Mouse (Mus musculus): Measurements from ENCODE around the gene Prss36. TPM values are rescaled to one million over a fixed set of nuclear protein-coding genes. Genes with fewer than 3 reads are reported as not detected.

The Prss36 gene
- polyA plus RNA-seq, 1 experiment from 2014 or later, result 10.7 TPM

GRCm38 (mm10) chr7:127932273-127933031 is 14.1 kb downstream of the Prss36 start:
- Histone ChIP-seq H3K9me3 (no peaks in the 10 kb centered on the region), H3K4me1 (replicated peaks) (peaks cover 35% of the 10 kb centered on the region), H3K4me3 (replicated peaks) (no peak overlapping the region), H3K27me3 (peaks cover 38% of the 10 kb centered on the region), H3K36me3 (0 out of 2 replicates have a peak, but pooled peaks cover 3% of the 10 kb centered on the region), H3K4me2 (no peak overlapping the region), H3K9ac (replicated peaks) (no peak overlapping the region), H3K27ac (0 out of 2 replicates have a peak overlapping the region, but pooled peaks have one; percentile 25)
- WGBS, result 23% methylated on average over 13 of the region's 13 CpGs
- no peak for ATAC-seq (ENCODE audit: insufficient number of reproducible peaks, insufficient read depth, low FRiP score, low TSS enrichment, low read depth)

- H3K4me2 ChIP-seq, result no peak overlapping the region
- 50% methylated on average over 13 of the region's 13 CpGs for WGBS
These were observed 15.0 kb downstream of the Prss36 start for GRCm38 (mm10) chr7:127931351-127932135.

GRCm38 (mm10) chr7:127930636-127931035 is 15.9 kb downstream of the Prss36 start:
- no peak overlapping the region for H3K9ac ChIP-seq (replicated peaks)
- peaks cover 36% of the 10 kb centered on the region for H3K27me3 ChIP-seq
- 77% methylated on average over 5 of the region's 5 CpGs for WGBS
- H3K36me3 ChIP-seq, result peaks cover 20% of the 10 kb centered on the region
- ATAC-seq (ENCODE audit: insufficient number of reproducible peaks, insufficient read depth, low FRiP score, low TSS enrichment, low read depth), result no peak
- no peak overlapping the region for H3K4me3 ChIP-seq (replicated peaks)
- no peak overlapping the region for H3K27ac ChIP-seq
- no peak overlapping the region for H3K4me2 ChIP-seq
- H3K9me3 ChIP-seq, result no peaks in the 10 kb centered on the region
- peaks cover 28% of the 10 kb centered on the region for H3K4me1 ChIP-seq (replicated peaks)

More at GRCm38 (mm10) chr7:127931351-127932135, 15.0 kb downstream of the Prss36 start:
- Histone ChIP-seq H3K9ac (replicated peaks) (no peak overlapping the region), H3K27me3 (peaks cover 40% of the 10 kb centered on the region), H3K36me3 (peaks cover 11% of the 10 kb centered on the region; the same call in 1 of the 2 replicates), H3K27ac (0 out of 2 replicates have a peak overlapping the region, but pooled peaks have one; percentile 25), H3K4me1 (replicated peaks) (peaks cover 35% of the 10 kb centered on the region), H3K9me3 (no peaks in the 10 kb centered on the region), H3K4me3 (replicated peaks) (no peak overlapping the region)
- ATAC-seq (ENCODE audit: insufficient number of reproducible peaks, insufficient read depth, low FRiP score, low TSS enrichment, low read depth), result no peak

- Histone ChIP-seq H3K9ac (replicated peaks) (peak within 1 kb of the TSS; percentile 50; the same call in 1 of the 2 replicates), H3K27me3 (peaks cover 36% of the 10 kb centered on the region), H3K27ac (no peak within 1 kb of the TSS), H3K4me2 (peak within 1 kb of the TSS; percentile 58), H3K4me1 (replicated peaks) (peaks cover 28% of the 10 kb centered on the region), H3K36me3 (peaks cover 27% of the 10 kb centered on the region), H3K4me3 (replicated peaks) (peak within 1 kb of the TSS; percentile 37), H3K9me3 (no peaks in the 10 kb centered on the region)
- 6% methylated on average over 6 of the region's 6 CpGs for WGBS
- no peak for ATAC-seq (ENCODE audit: insufficient number of reproducible peaks, insufficient read depth, low FRiP score, low TSS enrichment, low read depth)
These were observed 16.6 kb downstream of the Prss36 start, which contains the start of gene Prss8 for GRCm38 (mm10) chr7:127929923-127930322. TSS of gene Prss8 (minus strand) at chr7:127930104.

- Histone ChIP-seq H3K27ac (no peak overlapping the region), H3K4me2 (peak overlapping the region; percentile 58), H3K4me1 (replicated peaks) (peaks cover 21% of the 10 kb centered on the region), H3K9ac (replicated peaks) (no peak overlapping the region), H3K36me3 (peaks cover 41% of the 10 kb centered on the region), H3K4me3 (replicated peaks) (peak overlapping the region; percentile 37; the same call in 1 of the 2 replicates), H3K27me3 (peaks cover 36% of the 10 kb centered on the region), H3K9me3 (no peaks in the 10 kb centered on the region)
- WGBS, result 45% methylated on average over 5 of the region's 5 CpGs
- ATAC-seq (ENCODE audit: insufficient number of reproducible peaks, insufficient read depth, low FRiP score, low TSS enrichment, low read depth), result no peak
These were observed 17.9 kb downstream of the Prss36 start for GRCm38 (mm10) chr7:127928596-127928995.

GRCm38 (mm10) chr7:127927726-127928125 is 18.8 kb downstream of the Prss36 start:
- H3K27ac ChIP-seq, result no peak overlapping the region
- H3K4me2 ChIP-seq, result no peak overlapping the region
- H3K4me1 ChIP-seq (replicated peaks), result peaks cover 21% of the 10 kb centered on the region
- H3K4me3 ChIP-seq (replicated peaks), result no peak overlapping the region
- H3K27me3 ChIP-seq, result peaks cover 36% of the 10 kb centered on the region
- WGBS, result 85% methylated on average over 11 of the region's 11 CpGs
- peaks cover 49% of the 10 kb centered on the region for H3K36me3 ChIP-seq
- H3K9ac ChIP-seq (replicated peaks), result no peak overlapping the region
- no peaks in the 10 kb centered on the region for H3K9me3 ChIP-seq
- no peak for ATAC-seq (ENCODE audit: insufficient number of reproducible peaks, insufficient read depth, low FRiP score, low TSS enrichment, low read depth)

- no peaks in the 10 kb centered on the region for H3K9me3 ChIP-seq
- peaks cover 20% of the 10 kb centered on the region for H3K4me1 ChIP-seq (replicated peaks)
- no peak overlapping the region for H3K4me2 ChIP-seq
- 89% methylated on average over 11 of the region's 11 CpGs for WGBS
- no peak overlapping the region for H3K4me3 ChIP-seq (replicated peaks)
- no peak overlapping the region for H3K27ac ChIP-seq
- H3K27me3 ChIP-seq, result peaks cover 36% of the 10 kb centered on the region
- H3K36me3 ChIP-seq, result peaks cover 57% of the 10 kb centered on the region
- no peak for ATAC-seq (ENCODE audit: insufficient number of reproducible peaks, insufficient read depth, low FRiP score, low TSS enrichment, low read depth)
- no peak overlapping the region for H3K9ac ChIP-seq (replicated peaks)
These were observed 19.7 kb downstream of the Prss36 start for GRCm38 (mm10) chr7:127926846-127927245.

GRCm38 (mm10) chr7:127926066-127926465 is 20.5 kb downstream of the Prss36 start:
- H3K4me2 ChIP-seq, result no peak overlapping the region
- H3K4me1 ChIP-seq (replicated peaks), result peaks cover 13% of the 10 kb centered on the region; the same call in 1 of the 2 replicates
- H3K27ac ChIP-seq, result no peak overlapping the region
- WGBS, result 93% methylated on average over 8 of the region's 8 CpGs
- peaks cover 36% of the 10 kb centered on the region for H3K27me3 ChIP-seq
- H3K9me3 ChIP-seq, result no peaks in the 10 kb centered on the region
- 0 out of 2 replicates have a peak overlapping the region, but pooled peaks have one; percentile 23 for H3K9ac ChIP-seq (replicated peaks)
- peaks cover 65% of the 10 kb centered on the region for H3K36me3 ChIP-seq
- ATAC-seq (ENCODE audit: insufficient number of reproducible peaks, insufficient read depth, low FRiP score, low TSS enrichment, low read depth), result no peak
- H3K4me3 ChIP-seq (replicated peaks), result no peak overlapping the region

- Histone ChIP-seq H3K27ac (no peak overlapping the region), H3K36me3 (peaks cover 73% of the 10 kb centered on the region)
- ATAC-seq (ENCODE audit: insufficient number of reproducible peaks, insufficient read depth, low FRiP score, low TSS enrichment, low read depth), result no peak
These were observed 21.3 kb downstream of the Prss36 start for GRCm38 (mm10) chr7:127925252-127925651.

GRCm38 (mm10) chr7:127923714-127924113 is 22.8 kb downstream of the Prss36 start:
- H3K4me3 ChIP-seq (replicated peaks), result no peak overlapping the region
- no peaks in the 10 kb centered on the region for H3K4me1 ChIP-seq (replicated peaks)
- no peak overlapping the region for H3K4me2 ChIP-seq
- WGBS, result 91% methylated on average over 5 of the region's 5 CpGs
- H3K27me3 ChIP-seq, result peaks cover 15% of the 10 kb centered on the region
- no peak overlapping the region for H3K9ac ChIP-seq (replicated peaks)
- H3K27ac ChIP-seq, result no peak overlapping the region
- no peaks in the 10 kb centered on the region for H3K9me3 ChIP-seq
- H3K36me3 ChIP-seq, result peaks cover 85% of the 10 kb centered on the region
- no peak for ATAC-seq (ENCODE audit: insufficient number of reproducible peaks, insufficient read depth, low FRiP score, low TSS enrichment, low read depth)

More at GRCm38 (mm10) chr7:127925252-127925651, 21.3 kb downstream of the Prss36 start:
- no peak overlapping the region for H3K4me3 ChIP-seq (replicated peaks)
- no peak overlapping the region for H3K4me2 ChIP-seq
- peaks cover 13% of the 10 kb centered on the region; the same call in 1 of the 2 replicates for H3K4me1 ChIP-seq (replicated peaks)
- WGBS, result 82% methylated on average over 5 of the region's 5 CpGs
- peaks cover 31% of the 10 kb centered on the region for H3K27me3 ChIP-seq
- no peak overlapping the region for H3K9ac ChIP-seq (replicated peaks)
- no peaks in the 10 kb centered on the region for H3K9me3 ChIP-seq
